Mouse (Mus musculus) MEL (cell line): Measurements from ENCODE around the gene Pfn4. TPM values are rescaled to one million over a fixed set of nuclear protein-coding genes. Genes with fewer than 3 reads are reported as not detected.

Source experiments
- DNase-seq: peaks from one replicate; pipeline ENCODE4 v3.0.0; 2011; ENCODE audit warnings: low read depth, low spot score
- H3K27ac ChIP-seq: 2 replicates; pipeline ENCODE4 v1.5.1; 2012; ENCODE audit warnings: low read depth, mild to moderate bottlenecking, control low read depth, low read length, moderate library complexity; ENCODE audit not compliant: control insufficient read depth
- H3K27me3 ChIP-seq, 2 experiments: fragments of 150-350 bp in 1 of 2; sonication (generic) in 1 of 2; 2 replicates each; pipeline ENCODE4 v1.6.1; 2012; ENCODE audit warnings: low read length in 2 of 2, mild to moderate bottlenecking in 2 of 2, improper control_type of control experiment in 1 of 2, moderate library complexity in 1 of 2; ENCODE audit not compliant: insufficient read depth in 2 of 2, control insufficient read depth in 1 of 2
- H3K36me3 ChIP-seq, 2 experiments: 2 replicates each; pipeline ENCODE4 v1.6.1; 2012 to 2014; ENCODE audit warnings: low read length in 2 of 2, improper control_type of control experiment in 1 of 2, inconsistent platforms in 1 of 2, mild to moderate bottlenecking in 1 of 2; ENCODE audit not compliant: insufficient read depth in 2 of 2, control insufficient read depth in 1 of 2
- H3K4me1 ChIP-seq, 2 experiments: fragments of 150-350 bp in 1 of 2; sonication (generic) in 1 of 2; 2 replicates each; pipeline ENCODE4 v1.6.1; 2012; ENCODE audit warnings: low read length in 2 of 2, improper control_type of control experiment in 1 of 2, mild to moderate bottlenecking in 1 of 2; ENCODE audit not compliant: insufficient read depth in 2 of 2, control insufficient read depth in 1 of 2
- H3K4me3 ChIP-seq, 2 experiments: fragments of 150-350 bp in 1 of 2; sonication (generic) in 1 of 2; 2 replicates each; pipeline ENCODE4 v1.5.1; 2012; ENCODE audit warnings: low read depth in 2 of 2, low read length in 2 of 2, mild to moderate bottlenecking in 2 of 2, moderate library complexity in 2 of 2, control low read depth in 1 of 2, improper control_type of control experiment in 1 of 2; ENCODE audit not compliant: control insufficient read depth in 1 of 2, insufficient read depth in 1 of 2
- H3K79me2 ChIP-seq: 2 replicates; pipeline ENCODE4 v1.6.1; 2012; ENCODE audit warnings: mild to moderate bottlenecking, low read length, moderate library complexity; ENCODE audit not compliant: control insufficient read depth, poor library complexity, insufficient read depth
- H3K9ac ChIP-seq: 2 replicates; pipeline ENCODE4 v1.6.1; 2012; ENCODE audit warnings: low read depth, mild to moderate bottlenecking, control low read depth, low read length, moderate library complexity; ENCODE audit not compliant: control insufficient read depth, poor library complexity, severe bottlenecking
- H3K9me3 ChIP-seq: fragments of 150-350 bp; sonication (generic); replicated peaks from 2 replicates; pipeline ENCODE4 v1.6.1; 2012; ENCODE audit warnings: mild to moderate bottlenecking, low read length, improper control_type of control experiment, moderate library complexity; ENCODE audit not compliant: insufficient read depth
- CTCF ChIP-seq, 3 experiments: IDR thresholded peaks in 2 of 3; conservative IDR thresholded peaks in 1 of 3; 2 replicates each; pipeline ENCODE4 v1.5.1; 2011 to 2012; ENCODE audit warnings: low read length in 3 of 3, low read depth in 2 of 3, mild to moderate bottlenecking in 2 of 3, improper control_type of control experiment in 1 of 3, inconsistent platforms in 1 of 3, mixed read lengths in 1 of 3, moderate library complexity in 1 of 3; ENCODE audit not compliant: control insufficient read depth in 1 of 3, insufficient read depth in 1 of 3, poor library complexity in 1 of 3, severe bottlenecking in 1 of 3
- E2F4 ChIP-seq: IDR thresholded peaks from 2 replicates; pipeline ENCODE4 v1.6.1; 2011; ENCODE audit warnings: low read depth, low read length, improper control_type of control experiment, borderline replicate concordance
- EP300 ChIP-seq, 2 experiments: IDR thresholded peaks; 2 replicates each; pipeline ENCODE4 v1.6.1; 2011; ENCODE audit warnings: improper control_type of control experiment in 2 of 2, low read length in 2 of 2, low read depth in 1 of 2, mild to moderate bottlenecking in 1 of 2
- ETS1 ChIP-seq: IDR thresholded peaks from 2 replicates; pipeline ENCODE4 v1.6.1; 2012; ENCODE audit warnings: low read depth, mild to moderate bottlenecking, inconsistent platforms, low read length, improper control_type of control experiment, moderate library complexity
- HCFC1 ChIP-seq: IDR thresholded peaks from 2 replicates; pipeline ENCODE4 v1.6.1; 2012; ENCODE audit warnings: low read depth, mild to moderate bottlenecking, inconsistent platforms, low read length, improper control_type of control experiment, moderate library complexity
- MXI1 ChIP-seq: IDR thresholded peaks from 2 replicates; pipeline ENCODE4 v1.6.1; 2011; ENCODE audit warnings: mild to moderate bottlenecking, low read depth, low read length, improper control_type of control experiment
- NRF1 ChIP-seq: IDR thresholded peaks from 2 replicates; pipeline ENCODE4 v1.6.1; 2014; ENCODE audit warnings: low read depth, mild to moderate bottlenecking, inconsistent platforms, low read length, improper control_type of control experiment, moderate library complexity; ENCODE audit not compliant: poor library complexity, insufficient read depth, severe bottlenecking
- POLR2AphosphoS5 ChIP-seq: IDR thresholded peaks from 2 replicates; pipeline ENCODE4 v1.6.1; 2012; ENCODE audit warnings: low read depth, borderline replicate concordance, mild to moderate bottlenecking, inconsistent platforms, low read length, moderate library complexity, mixed read lengths
- SMC3 ChIP-seq: IDR thresholded peaks from 2 replicates; pipeline ENCODE4 v1.6.1; 2011; ENCODE audit warnings: low read depth, low read length, improper control_type of control experiment
- TAL1 ChIP-seq: IDR thresholded peaks from 2 replicates; pipeline ENCODE4 v1.6.1; 2012; ENCODE audit warnings: mild to moderate bottlenecking, inconsistent platforms, low read length, moderate library complexity, mixed read lengths
- TCF12 ChIP-seq: IDR thresholded peaks from 2 replicates; pipeline ENCODE4 v1.6.1; 2014; ENCODE audit warnings: low read depth, mild to moderate bottlenecking, inconsistent platforms, low read length, improper control_type of control experiment, moderate library complexity
- polyA plus RNA-seq, 2 experiments: library from polyadenylated mRNA; stranded (reverse) in 1 of 2; unstranded in 1 of 2; fragments of >175 nt in 1 of 2; fragments of >200 nt in 1 of 2; gene quantifications; 2 replicates each; pipeline versions ENCODE4 v1.2.1 to v1.2.4; 2012; ENCODE audit warnings: low replicate concordance in 2 of 2, low read depth in 1 of 2; ENCODE audit not compliant: insufficient read length in 2 of 2, insufficient read depth in 1 of 2, missing spikeins in 1 of 2
- total RNA-seq: library from RNA; depleted of rRNA; stranded (reverse); fragments of 300-350 nt; gene quantifications from 2 replicates; pipeline ENCODE4 v1.2.3, GENCODE M21; 2012

Pfn4 gene
- total and polyA plus RNA-seq, 3 experiments: 0.19 to 0.70 TPM; not detected in 1

- Histone ChIP-seq H3K27me3 (no peaks in the 10 kb centered on the region), H3K4me3 (no peak overlapping the region), H3K4me1 (peaks cover 6 to 8% of the 10 kb centered on the region in 2 experiments; a peak in 3 of 4 replicates), H3K27ac (peak overlapping the region; percentile 7; the same call in 1 of the 2 replicates), H3K9ac (no peak overlapping the region), H3K36me3 (peaks cover 0 to 5% of the 10 kb centered on the region in 2 experiments; a peak in 2 of 4 replicates), H3K9me3 (no peaks in the 10 kb centered on the region), H3K79me2 (no peaks in the 10 kb centered on the region)
- TF ChIP-seq ETS1 (0 out of 2 replicates have a peak, but pooled peaks have one; percentile 10), TAL1 (0 out of 2 replicates have a peak, but pooled peaks have one; percentile 22), EP300 (IDR thresholded peaks at IDR 0.05; ENCODE audit: low read depth in 1 of 2, low read length in 2 of 2) (peak in 1 of 2 experiments; percentile 53; a peak in 2 of 4 replicates), CTCF (IDR thresholded peaks at IDR 0.05 in 2 of 3, conservative IDR thresholded peaks at IDR 0.05 in 1 of 3; ENCODE audit: control insufficient read depth in 1 of 3, insufficient read depth in 1 of 3, low read depth in 2 of 3, low read length in 3 of 3, poor library complexity in 1 of 3, severe bottlenecking in 1 of 3) (no peak), TCF12 (peak; percentile 34; the same call in 1 of the 2 replicates), HCFC1 (no peak), E2F4 (no peak), NRF1 (no peak)
- peak; percentile 42 for DNase-seq
These were observed 6.2 kb downstream of the Pfn4 start for GRCm38 (mm10) chr12:4774895-4775587.

GRCm38 (mm10) chr12:4775588-4775949 lies 6.7 kb downstream of the Pfn4 start:
- peaks cover 0 to 5% of the 10 kb centered on the region in 2 experiments; a peak in 2 of 4 replicates for H3K36me3 ChIP-seq
- no peak overlapping the region for H3K9ac ChIP-seq
- no peak overlapping the region; the same call in 1 of the 2 replicates for H3K27ac ChIP-seq
- TF ChIP-seq POLR2AphosphoS5 (no peak), TCF12 (no peak), SMC3 (no peak)
- no peaks in the 10 kb centered on the region for H3K9me3 ChIP-seq
- peaks cover 6 to 8% of the 10 kb centered on the region in 2 experiments; a peak in 3 of 4 replicates for H3K4me1 ChIP-seq
- no peak for DNase-seq
- no peak overlapping the region for H3K4me3 ChIP-seq
- H3K27me3 ChIP-seq: no peaks in the 10 kb centered on the region
- H3K79me2 ChIP-seq: no peaks in the 10 kb centered on the region

GRCm38 (mm10) chr12:4777734-4778133 lies 8.9 kb downstream of the Pfn4 start:
- Histone ChIP-seq H3K27me3 (no peaks in the 10 kb centered on the region), H3K4me3 (peak overlapping the region in 1 of 2 experiments; percentile 35; a peak in 1 of 4 replicates), H3K9me3 (no peaks in the 10 kb centered on the region), H3K9ac (0 out of 2 replicates have a peak overlapping the region, but pooled peaks have one; percentile 33), H3K4me1 (peaks cover 6 to 8% of the 10 kb centered on the region in 2 experiments; a peak in 3 of 4 replicates), H3K27ac (peak overlapping the region; percentile 56; the same call in 1 of the 2 replicates), H3K36me3 (peaks cover 0 to 5% of the 10 kb centered on the region in 2 experiments; a peak in 2 of 4 replicates), H3K79me2 (no peaks in the 10 kb centered on the region)
- no peak for DNase-seq
- TF ChIP-seq MXI1 (peak; percentile 40; the same call in 1 of the 2 replicates), E2F4 (no peak)
